Mouse (Mus musculus): ENCODE measurements around the gene Xlr5a.
"Not testable (repeated sequence)": the region's sequence is repeated elsewhere in the genome, so short reads cannot be mapped to it uniquely, and the experiment has no call there.

Xlr5a gene

GRCm38 (mm10) chrX:73292876-73293275 lies at the start of gene Xlr5a, which contains the start of gene Xlr5c:
Gene Xlr5a (minus strand): TSS chrX:73292976.
Gene Xlr5c (minus strand): TSS chrX:73292976.
- not testable (repeated sequence) for DNase-seq

GRCm38 (mm10) chrX:73342483-73342895 lies 49.7 kb upstream of the Xlr5a start, which contains the start of gene Zfp275:
Gene Zfp275 (plus strand): TSS chrX:73342621.
- peak; percentile 74 to 84 for DNase-seq

DNA sequence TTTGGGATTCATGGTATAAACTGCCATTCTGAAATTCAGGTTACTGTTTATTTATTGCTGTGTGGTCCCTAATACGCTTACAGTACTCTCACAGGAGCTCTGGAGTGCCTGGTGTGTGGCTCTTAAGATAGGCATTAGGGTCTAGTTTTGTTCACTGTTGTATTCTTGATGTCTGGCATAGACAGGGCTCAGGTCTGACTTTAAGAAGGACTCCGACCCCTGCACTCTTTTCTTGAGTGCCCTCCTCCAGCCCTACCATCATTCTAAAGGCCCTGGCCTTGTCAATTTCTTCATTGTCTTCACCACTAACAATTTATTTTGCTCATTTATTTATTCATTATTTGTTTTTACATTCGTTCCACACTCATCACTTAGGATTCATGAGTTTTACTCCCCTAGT lies 49.3 kb upstream of the Xlr5a start:
- peak in 1 of 2 experiments; percentile 1 for DNase-seq

DNA sequence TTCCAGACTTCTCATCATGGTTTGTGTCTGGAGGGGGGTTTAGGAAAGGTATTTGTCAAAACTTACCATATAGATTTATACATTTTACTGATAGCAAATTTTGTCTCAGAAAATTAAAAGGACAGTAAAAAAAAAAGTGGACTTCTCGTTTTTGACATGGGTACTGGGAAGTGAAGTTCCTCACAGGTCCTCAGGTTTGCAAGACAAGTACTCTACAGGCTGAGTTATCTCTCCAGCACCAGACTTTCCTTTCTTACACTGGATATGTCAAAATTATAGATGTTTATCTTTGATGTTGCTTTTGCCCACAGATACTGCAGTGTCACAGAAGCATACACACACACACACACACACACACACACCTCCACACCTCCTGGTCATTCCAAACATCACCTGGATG lies 48.7 kb upstream of the Xlr5a start:
- no peak for DNase-seq

DNA sequence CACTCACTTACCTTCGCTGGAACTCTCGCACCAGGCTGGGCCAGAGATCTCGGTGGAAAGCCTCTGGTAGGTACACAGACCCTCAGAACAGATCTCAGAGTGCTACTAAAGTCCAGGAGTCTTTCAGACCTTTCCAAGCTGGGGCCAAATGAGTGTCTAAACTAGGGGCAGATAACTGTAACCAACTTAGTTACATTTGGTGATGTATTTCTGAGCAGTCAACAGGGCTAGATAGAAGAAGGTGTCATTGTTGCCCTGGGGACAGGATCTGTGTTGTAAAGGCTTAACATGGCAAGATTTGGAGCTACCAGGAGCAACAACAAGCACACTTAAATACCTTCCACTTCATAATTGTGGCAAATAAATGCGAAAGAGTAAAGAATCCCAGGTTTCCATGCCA lies 44.0 kb upstream of the Xlr5a start, which contains the start of gene Gm45015:
TSS of gene Gm45015 (minus strand) at position 101 of the 400 bp plus-strand sequence.
- DNase-seq, result no peak

DNA sequence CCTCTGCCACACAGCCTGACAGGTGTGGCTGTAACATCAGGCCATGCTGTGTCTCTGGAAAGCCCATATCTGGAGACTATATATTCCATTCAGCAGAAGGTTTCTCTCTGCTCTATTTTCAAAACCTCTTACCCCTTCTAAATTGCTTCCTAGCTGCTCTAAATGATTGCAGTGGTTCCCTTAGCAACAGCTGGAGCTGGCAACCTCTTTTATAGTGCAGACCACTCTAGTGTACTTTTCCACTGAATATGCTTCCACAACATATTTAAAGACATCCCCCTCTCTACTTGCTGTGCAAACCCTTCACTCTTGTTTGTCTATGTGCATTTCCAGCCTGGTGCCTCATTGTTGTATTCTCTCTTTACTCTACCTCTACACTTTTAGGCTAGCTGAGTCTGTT lies 40.8 kb upstream of the Xlr5a start:
- no peak for DNase-seq

- no peak for DNase-seq
These were observed 34.4 kb upstream of the Xlr5a start for GRCm38 (mm10) chrX:73327215-73327614.

- no peak for DNase-seq
These were observed 28.3 kb upstream of the Xlr5a start for GRCm38 (mm10) chrX:73321029-73321428.

GRCm38 (mm10) chrX:73312522-73312921 lies 19.7 kb upstream of the Xlr5a start:
- peak; percentile 17 to 58 for DNase-seq

- peak; percentile 33 to 62 for DNase-seq
These were observed 3.0 kb upstream of the Xlr5a start for GRCm38 (mm10) chrX:73295745-73296144.

DNA sequence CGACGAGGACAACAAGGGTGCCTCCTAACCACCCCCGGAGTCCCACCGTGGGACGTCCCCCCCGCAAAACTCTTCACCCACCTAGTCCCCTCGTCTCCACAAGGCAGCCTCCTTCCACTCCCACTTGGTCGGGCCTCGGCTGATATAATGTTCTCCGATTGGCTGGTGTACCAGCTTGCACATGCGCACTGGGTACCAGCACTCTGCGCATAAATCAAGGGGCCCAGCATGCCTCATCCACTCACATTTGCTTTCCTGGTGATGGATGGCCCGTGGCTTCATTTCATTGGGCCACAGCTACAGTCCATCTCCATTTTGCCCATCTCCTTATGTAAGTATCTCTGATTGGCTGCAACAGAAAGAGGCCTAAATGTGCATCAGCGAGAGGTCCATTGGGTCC lies 27.5 kb downstream of the Xlr5a start, which contains the start of gene Xlr3c:
TSS of gene Xlr3c (minus strand) at position 121 of the 400 bp plus-strand sequence.
- not testable (repeated sequence) for DNase-seq

DNA sequence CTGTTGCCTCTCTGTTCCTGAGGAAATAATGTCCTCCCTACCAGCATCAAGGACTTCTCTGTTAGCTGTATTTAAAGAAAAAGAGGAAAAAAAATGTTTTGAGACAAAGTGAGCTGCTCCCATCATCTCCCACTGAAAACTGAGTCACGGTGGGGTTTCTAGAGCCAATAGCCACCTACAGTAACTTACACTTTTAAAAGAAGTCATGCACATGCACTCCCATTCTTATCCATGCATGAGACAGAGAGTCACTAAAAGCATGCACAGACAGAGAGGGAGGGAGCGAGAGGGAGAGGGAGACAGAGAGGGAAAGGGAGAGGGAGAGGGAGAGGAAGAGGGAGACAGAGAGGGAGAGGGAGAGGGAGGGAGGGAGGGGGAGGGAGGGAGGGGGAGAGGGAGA lies 30.3 kb downstream of the Xlr5a start:
- DNase-seq, result not testable (repeated sequence)

- not testable (repeated sequence) for DNase-seq
These were observed 49.9 kb downstream of the Xlr5a start, which contains the start of gene Xlr4c for GRCm38 (mm10) chrX:73242821-73243325. Gene Xlr4c (minus strand): TSS chrX:73243130.

DNA sequence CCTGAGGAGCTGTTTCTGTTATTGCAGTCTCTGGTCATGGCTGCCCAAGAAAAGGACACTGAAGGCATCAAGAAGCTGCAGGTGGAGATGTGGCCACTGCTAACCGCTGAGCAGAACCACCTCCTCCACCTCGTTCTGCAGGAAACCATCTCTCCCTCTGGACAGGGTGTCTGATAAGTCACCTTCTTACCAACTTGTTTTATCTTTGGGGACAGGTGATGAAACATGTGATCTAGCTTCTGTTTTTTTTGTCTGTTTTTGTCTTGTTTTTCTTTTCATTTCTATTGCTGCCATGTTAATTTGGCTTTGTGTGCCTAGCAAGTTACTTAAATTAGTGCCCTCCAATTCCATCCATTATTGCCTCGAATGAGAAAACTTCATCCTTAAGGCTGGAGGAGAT lies 63.5 kb downstream of the Xlr5a start:
- DNase-seq, result no peak

- peak; percentile 50 to 73 for DNase-seq
These were observed 64.1 kb downstream of the Xlr5a start for GRCm38 (mm10) chrX:73228606-73229214.

GRCm38 (mm10) chrX:73227914-73228605 lies 64.7 kb downstream of the Xlr5a start, which contains the start of gene F8a:
Gene F8a (plus strand): TSS chrX:73228291.
- DNase-seq, result peak; percentile 80 to 85

- no peak for DNase-seq
These were observed 67.4 kb downstream of the Xlr5a start for GRCm38 (mm10) chrX:73225365-73225764.

- DNase-seq, result not testable (repeated sequence)
These were observed 78.8 kb downstream of the Xlr5a start, which contains the start of gene Xlr4b for GRCm38 (mm10) chrX:73213819-73214564. Gene Xlr4b (plus strand): TSS chrX:73214333.

- peak; percentile 0 to 31 for DNase-seq
These were observed 100.8 kb downstream of the Xlr5a start, which contains the start of gene Xlr3b for GRCm38 (mm10) chrX:73191934-73192333. Gene Xlr3b (plus strand): TSS chrX:73192207.

- DNase-seq, result not testable (repeated sequence)
These were observed 115.9 kb downstream of the Xlr5a start, which contains the start of gene Spin2d for GRCm38 (mm10) chrX:73176889-73177288. Gene Spin2d (minus strand): TSS chrX:73176989.

DNA sequence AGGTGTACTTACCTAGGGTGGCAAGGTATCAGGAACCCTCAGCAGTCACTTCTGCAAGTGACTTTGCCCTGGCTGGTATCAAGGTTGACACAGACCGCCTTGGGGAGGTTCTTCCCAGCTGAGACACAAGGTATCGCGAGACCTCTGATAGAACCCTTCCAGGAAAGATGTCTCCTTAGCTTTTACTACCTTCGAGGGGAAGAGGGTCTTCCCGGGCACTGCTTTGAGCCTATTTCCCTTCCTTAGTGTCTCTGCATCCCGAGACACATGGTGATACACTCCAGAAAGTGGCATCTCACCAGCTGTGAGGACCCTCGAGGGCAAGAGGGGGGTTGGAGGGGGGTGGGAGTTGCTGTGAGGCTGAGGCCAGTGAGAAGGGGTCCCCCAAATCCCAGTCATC lies 143.4 kb downstream of the Xlr5a start, which contains the start of gene DXBay18:
TSS of gene DXBay18 (minus strand) at position 101 of the 400 bp plus-strand sequence.
- not testable (repeated sequence) for DNase-seq

GRCm38 (mm10) chrX:73148496-73148895 lies 144.3 kb downstream of the Xlr5a start, which contains the start of gene Xlr5b:
Gene Xlr5b (plus strand): TSS chrX:73148796.
- not testable (repeated sequence) for DNase-seq

All from kidney, postnatal 36 days (tissue).